Mouse (Mus musculus) large intestine, adult 2 months (tissue): ENCODE results near the gene Spon1. TPM values are rescaled to one million over a fixed set of nuclear protein-coding genes. Genes with fewer than 3 reads are reported as not detected.

Source experiments
- DNase-seq: peaks from one replicate; pipeline ENCODE4 v3.0.0-alpha.2; 2012; ENCODE audit warnings: low read depth, low spot score
- WGBS: fragments of 180-500 bp; shearing (Covaris S2); methylation state at CpG from one replicate; pipeline ENCODE4 v1.1.7; 2018; 5-methylcytosine and 5-hydroxymethylcytosine counted together
- polyA plus RNA-seq: library from polyadenylated mRNA; depleted of rRNA; stranded (reverse); fragments of >200 nt; gene quantifications from 2 replicates; pipeline ENCODE4 v1.2.3, GENCODE M21; 2012

Spon1 gene
- polyA plus RNA-seq, 1 experiment = 2.2 TPM

- peak; percentile 38 for DNase-seq
- WGBS = 20% methylated on average over 7 of the region's 7 CpGs
Observed at GRCm38 (mm10) chr7:113774039-113774438, 8.2 kb downstream of the Spon1 start.

GRCm38 (mm10) chr7:113774906-113775305 lies 9.1 kb downstream of the Spon1 start:
- no peak for DNase-seq
- WGBS = 44% methylated on average over 3 of the region's 3 CpGs

GRCm38 (mm10) chr7:113778546-113778945 lies 12.7 kb downstream of the Spon1 start:
- DNase-seq = no peak
- WGBS = 90% methylated on average over 6 of the region's 6 CpGs

- WGBS = 81% methylated on average over 5 of the region's 5 CpGs
- no peak for DNase-seq
Observed at GRCm38 (mm10) chr7:113780286-113780685, 14.5 kb downstream of the Spon1 start.

DNA sequence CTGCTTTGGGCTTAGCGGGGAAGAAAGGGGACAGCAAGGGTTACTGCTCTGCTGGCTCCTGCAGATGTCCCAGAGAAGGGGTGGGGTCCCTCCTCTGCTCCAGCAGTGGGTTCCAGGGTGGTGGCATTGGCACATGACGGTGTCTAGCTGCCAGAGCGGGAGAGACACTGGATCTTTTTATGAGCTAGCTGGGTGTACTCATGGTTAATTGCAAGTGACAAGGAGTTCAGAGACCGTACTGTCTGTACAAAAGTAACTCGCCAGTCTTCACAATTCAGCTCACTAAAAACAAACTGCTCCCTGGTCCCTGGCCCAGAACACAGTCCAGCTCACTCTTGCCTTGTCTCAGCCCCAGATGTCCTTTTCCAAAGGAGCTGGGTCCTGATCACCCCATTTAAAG lies 26.2 kb downstream of the Spon1 start:
- WGBS = 49% methylated on average over 5 of the region's 5 CpGs
- DNase-seq = no peak

DNA sequence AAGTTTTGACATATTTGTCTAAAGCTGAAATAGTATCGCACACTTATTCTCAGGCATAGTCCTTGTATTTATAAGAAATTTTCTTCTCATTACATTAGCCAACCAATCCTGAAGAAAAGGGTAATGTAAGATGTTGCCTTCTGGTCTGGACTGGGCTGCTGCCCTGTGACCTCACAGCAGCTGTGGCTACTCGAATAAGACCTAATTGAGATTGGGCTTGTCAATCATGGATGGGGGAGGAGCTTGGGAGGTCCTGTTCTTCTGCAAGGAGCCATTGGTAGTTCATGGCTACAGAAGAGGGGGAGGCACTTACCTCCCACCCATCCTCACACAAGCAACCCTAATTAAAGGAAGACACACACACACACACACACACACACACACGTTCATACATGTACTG lies 27.1 kb downstream of the Spon1 start:
- 76% methylated on average over 3 of the region's 3 CpGs for WGBS
- no peak for DNase-seq

GRCm38 (mm10) chr7:113795209-113795608 lies 29.4 kb downstream of the Spon1 start:
- no peak for DNase-seq
- 85% methylated on average over 5 of the region's 5 CpGs for WGBS

- WGBS = 53% methylated on average over 4 of the region's 4 CpGs
- no peak for DNase-seq
Observed at GRCm38 (mm10) chr7:113797134-113797533, 31.3 kb downstream of the Spon1 start.

- WGBS = 94% methylated on average over 6 of the region's 6 CpGs
Observed at GRCm38 (mm10) chr7:113798605-113799255, 32.9 kb downstream of the Spon1 start.

DNA sequence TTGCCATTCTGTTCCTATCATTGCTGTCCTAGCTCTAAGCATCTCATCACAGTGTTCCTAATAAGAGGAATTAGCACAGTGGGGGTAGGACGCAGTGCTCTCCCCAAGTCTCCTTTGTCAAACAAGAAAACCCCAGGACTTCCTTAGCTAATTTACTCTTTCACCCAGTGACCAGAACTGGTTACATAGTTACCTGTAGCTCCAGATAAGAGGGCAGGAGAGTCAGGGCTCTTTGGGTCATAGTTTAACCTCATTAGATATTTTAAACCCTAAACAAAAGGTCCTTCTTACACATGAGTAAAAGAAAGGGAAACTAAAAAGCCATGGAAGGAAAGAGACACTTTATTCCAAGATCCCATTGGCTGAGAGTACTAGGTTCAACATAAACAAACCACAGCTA lies 44.0 kb downstream of the Spon1 start:
- DNase-seq = no peak
- 65% methylated on average over 1 of the region's 1 CpGs for WGBS

More at GRCm38 (mm10) chr7:113798605-113799255, 32.9 kb downstream of the Spon1 start:
- DNase-seq = no peak

GRCm38 (mm10) chr7:113811376-113812158 lies 45.8 kb downstream of the Spon1 start:
- WGBS = 27% methylated on average over 10 of the region's 10 CpGs
- DNase-seq = peak; percentile 81

DNA sequence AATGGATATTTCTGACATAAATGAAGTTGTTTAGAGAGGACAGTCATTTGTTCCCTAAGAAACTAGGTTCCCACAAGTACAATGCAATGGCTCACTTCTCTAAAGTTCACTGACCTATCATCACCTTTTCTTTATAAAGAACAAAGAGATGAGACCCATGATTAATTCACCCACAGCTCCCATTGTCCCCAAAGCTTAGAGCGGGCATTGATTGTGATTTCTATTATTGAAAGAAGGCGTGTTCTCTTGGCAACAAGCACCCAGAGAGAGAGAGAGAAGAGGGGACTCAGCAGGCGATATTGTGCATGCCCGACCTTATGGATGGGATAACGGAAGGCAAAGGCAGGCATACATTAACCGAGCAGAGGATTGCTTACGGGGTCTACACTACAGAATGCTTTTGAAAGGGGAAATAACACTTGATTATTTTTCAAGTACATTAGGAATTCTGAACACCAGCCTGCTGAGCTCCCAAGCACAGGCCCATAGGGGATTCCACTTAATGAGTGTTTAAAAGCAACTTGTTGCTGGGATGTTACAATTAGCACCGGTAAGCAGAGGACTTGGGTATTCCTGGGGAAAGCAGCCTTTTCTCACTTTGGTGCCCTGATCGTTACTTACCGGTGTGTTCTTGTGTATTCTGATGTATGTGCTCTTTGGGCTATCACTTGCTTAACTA lies 48.4 kb downstream of the Spon1 start:
- no peak for DNase-seq
- WGBS = 94% methylated on average over 10 of the region's 10 CpGs

- WGBS = 42% methylated on average over 5 of the region's 5 CpGs
- no peak for DNase-seq
Observed at GRCm38 (mm10) chr7:113815726-113816125, 49.9 kb downstream of the Spon1 start.

DNA sequence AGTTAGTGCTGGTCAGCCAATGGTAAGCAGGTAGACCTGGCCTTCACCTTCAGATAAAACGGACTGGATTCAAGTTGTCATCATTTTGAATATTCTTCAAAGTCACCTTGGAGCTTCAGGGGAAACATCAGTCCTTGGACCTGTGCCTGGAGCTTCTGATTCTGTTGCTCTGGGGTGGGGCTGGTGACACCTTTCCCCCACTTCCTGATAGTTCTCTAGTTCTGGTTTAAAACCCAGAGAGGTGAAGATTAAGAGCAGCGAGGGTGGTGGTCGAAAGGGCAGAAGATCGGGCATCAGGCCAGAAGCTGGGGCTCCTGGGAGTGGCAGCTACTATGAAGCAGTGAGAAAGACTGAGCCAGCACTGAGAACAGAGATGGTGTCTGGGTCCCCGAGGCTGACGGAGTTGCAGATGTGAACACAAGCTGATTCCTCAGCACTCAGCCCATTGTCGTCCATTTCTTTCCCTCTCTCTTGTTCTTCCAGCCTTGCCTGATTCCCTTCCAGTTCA lies 51.1 kb downstream of the Spon1 start:
- WGBS = 34% methylated on average over 7 of the region's 7 CpGs
- DNase-seq = no peak

DNA sequence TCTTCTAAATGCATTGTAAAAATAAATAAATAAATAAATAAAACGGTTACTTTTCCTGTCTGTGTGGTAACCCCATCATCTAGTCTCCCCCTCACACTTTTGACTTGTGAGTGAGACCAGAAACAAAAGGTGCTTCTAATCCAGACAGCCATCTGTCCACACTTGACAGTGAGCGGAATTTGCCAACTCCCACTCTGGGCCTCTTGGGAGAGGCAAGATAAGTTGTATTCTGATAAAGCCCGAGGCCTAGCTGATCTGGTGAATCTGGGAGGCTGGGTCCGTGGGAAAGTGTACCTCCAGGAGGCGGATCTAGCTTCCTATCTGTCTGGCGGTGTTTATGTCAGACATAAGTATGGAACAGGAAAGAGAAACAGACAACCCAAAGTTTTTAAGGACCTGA lies 52.3 kb downstream of the Spon1 start:
- no peak for DNase-seq
- WGBS = 56% methylated on average over 6 of the region's 6 CpGs

- WGBS = 39% methylated on average over 2 of the region's 2 CpGs
- DNase-seq = no peak
Observed at GRCm38 (mm10) chr7:113820213-113820612, 54.4 kb downstream of the Spon1 start.

GRCm38 (mm10) chr7:113823026-113823425 lies 57.2 kb downstream of the Spon1 start:
- no peak for DNase-seq
- WGBS = 60% methylated on average over 3 of the region's 3 CpGs

GRCm38 (mm10) chr7:113824651-113825050 lies 58.9 kb downstream of the Spon1 start:
- 88% methylated on average over 6 of the region's 6 CpGs for WGBS
- no peak for DNase-seq

DNA sequence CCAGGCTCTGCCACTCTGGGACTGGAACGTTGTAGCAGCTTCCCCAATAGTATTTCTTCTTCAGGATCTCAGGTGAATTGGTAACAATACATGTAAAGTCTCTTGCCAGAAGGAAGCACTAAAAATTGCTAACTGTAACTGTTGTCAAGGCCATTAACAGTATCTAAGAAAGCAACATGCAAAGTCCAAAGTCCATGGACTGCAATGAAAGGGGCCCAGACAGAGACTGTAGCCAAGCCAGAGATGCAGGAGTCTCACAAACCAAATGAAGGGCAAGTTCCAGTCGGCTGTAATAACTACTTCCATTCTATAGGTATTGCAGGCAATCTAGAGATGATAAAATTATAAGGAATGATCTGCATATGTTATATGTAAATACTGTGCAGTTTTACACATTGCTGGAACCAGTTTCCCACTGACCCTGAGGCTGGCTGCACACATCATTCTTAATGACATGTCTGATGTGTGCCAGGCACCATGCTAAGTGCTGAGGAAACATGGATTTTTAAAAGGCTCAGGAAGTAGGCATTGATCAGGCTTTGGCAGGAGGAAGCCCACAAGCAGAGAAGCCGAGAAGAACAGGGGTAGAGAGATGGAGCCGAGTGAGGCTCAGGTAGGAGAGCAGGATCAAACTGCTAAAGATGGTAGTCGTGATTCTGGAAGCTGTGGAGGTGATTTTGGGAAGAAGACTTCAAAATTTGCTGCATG lies 59.9 kb downstream of the Spon1 start:
- WGBS = 31% methylated on average over 5 of the region's 5 CpGs
- DNase-seq = peak; percentile 54

DNA sequence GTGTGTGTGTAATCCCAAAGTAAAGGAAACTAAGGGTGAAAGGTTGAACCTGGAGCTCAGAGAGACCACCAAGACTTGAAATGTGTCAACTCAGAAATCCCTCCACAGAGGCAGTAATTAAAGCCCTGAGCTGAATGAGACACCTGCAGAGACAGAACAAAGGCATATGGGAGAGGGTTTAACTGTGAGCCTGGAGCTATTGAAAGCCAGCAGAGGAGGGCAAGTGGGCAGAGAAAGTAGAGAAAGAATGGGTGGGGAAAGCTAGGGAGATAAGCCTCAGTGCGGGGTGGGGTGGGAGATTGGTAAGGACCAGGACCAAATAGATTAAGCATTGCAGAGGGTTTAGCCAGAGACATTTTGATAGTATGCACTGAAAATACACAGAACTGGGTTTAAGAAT lies 60.7 kb downstream of the Spon1 start:
- no peak for DNase-seq
- WGBS = 44% methylated on average over 1 of the region's 1 CpGs
